Mouse (Mus musculus) testis, adult 2 months (tissue): ENCODE data around the gene Mfsd14a. TPM values are rescaled to one million over a fixed set of nuclear protein-coding genes. Genes with fewer than 3 reads are reported as not detected.
"Not testable (repeated sequence)": the region's sequence is repeated elsewhere in the genome, so short reads cannot be mapped to it uniquely, and the experiment has no call there.

Experiments used
- H3K27ac ChIP-seq: fragments of 200-500 bp; 2 replicates; pipeline ENCODE4 v1.5.1; 2012; ENCODE audit warnings: low read depth, low read length; ENCODE audit not compliant: control insufficient read depth, insufficient read depth
- H3K27me3 ChIP-seq: fragments of 200-500 bp; 2 replicates; pipeline ENCODE4 v1.6.1; 2012; ENCODE audit warnings: mild to moderate bottlenecking, low read length, moderate library complexity; ENCODE audit not compliant: control insufficient read depth, insufficient read depth
- H3K36me3 ChIP-seq: fragments of 200-500 bp; 2 replicates; pipeline ENCODE4 v1.6.1; 2012; ENCODE audit warnings: mild to moderate bottlenecking, low read length; ENCODE audit not compliant: control insufficient read depth, insufficient read depth
- H3K4me1 ChIP-seq: fragments of 200-500 bp; 2 replicates; pipeline ENCODE4 v1.6.1; 2012; ENCODE audit warnings: low read length; ENCODE audit not compliant: control insufficient read depth, insufficient read depth
- H3K4me3 ChIP-seq: fragments of 200-500 bp; 2 replicates; pipeline ENCODE4 v1.5.1; 2012; ENCODE audit warnings: low read depth, mild to moderate bottlenecking, low read length, moderate library complexity, mixed read lengths; ENCODE audit not compliant: control insufficient read depth
- CTCF ChIP-seq: fragments of 200-500 bp; IDR thresholded peaks from 2 replicates; pipeline ENCODE4 v1.5.1; 2012; ENCODE audit warnings: low read depth, mild to moderate bottlenecking, inconsistent platforms, low read length, moderate library complexity; ENCODE audit not compliant: control insufficient read depth, insufficient read depth, insufficient replicate concordance
- POLR2A ChIP-seq: fragments of 200-500 bp; IDR thresholded peaks from 2 replicates; pipeline ENCODE4 v1.6.1; 2012; ENCODE audit warnings: low read depth, mild to moderate bottlenecking, inconsistent platforms, low read length, moderate library complexity; ENCODE audit not compliant: control insufficient read depth
- polyA plus RNA-seq: library from polyadenylated mRNA; depleted of rRNA; stranded (reverse); fragments of >200 nt; gene quantifications from 2 replicates; pipeline ENCODE4 v1.2.3, GENCODE M21; 2012

Gene Mfsd14a
- polyA plus RNA-seq, 1 experiment, result 145 TPM

GRCm38 (mm10) chr3:116659856-116660430 lies 2.5 kb downstream of the Mfsd14a start:
- Histone ChIP-seq H3K4me1 (peaks cover 3% of the 10 kb centered on the region), H3K36me3 (no peaks in the 10 kb centered on the region), H3K4me3 (peak overlapping the region; percentile 26), H3K27ac (no peak overlapping the region), H3K27me3 (no peaks in the 10 kb centered on the region)
- TF ChIP-seq CTCF (no peak), POLR2A (no peak)

DNA sequence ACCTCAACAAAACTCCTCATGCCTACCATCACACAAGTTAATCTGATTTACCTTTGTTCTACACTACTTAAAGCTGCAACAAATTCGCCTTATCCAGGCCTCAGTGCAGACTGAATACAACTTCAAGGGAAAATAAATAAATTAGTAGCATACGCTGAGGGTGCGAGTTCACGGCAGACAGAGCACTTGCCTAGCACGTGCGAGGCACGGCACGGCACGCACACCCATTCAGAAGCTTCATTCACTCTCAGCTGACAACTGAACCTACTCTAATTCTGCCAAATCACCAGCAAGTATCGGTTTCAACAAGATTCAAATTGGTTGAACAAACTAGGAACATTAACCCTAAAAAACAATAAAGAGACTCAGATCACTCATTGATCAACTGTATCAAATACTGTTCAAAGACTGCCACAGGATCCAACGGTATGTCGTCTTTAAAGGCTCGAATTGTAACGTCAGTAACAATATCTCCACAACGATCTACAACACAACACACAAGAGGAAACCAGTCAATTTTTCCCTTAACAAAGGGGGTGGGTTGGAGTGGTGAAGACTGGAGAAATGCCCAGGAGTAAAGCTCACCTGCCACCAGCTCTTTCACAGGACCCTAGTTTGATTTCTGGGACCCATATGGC lies 3.4 kb downstream of the Mfsd14a start:
- H3K27ac ChIP-seq, result no peak overlapping the region
- no peaks in the 10 kb centered on the region for H3K36me3 ChIP-seq
- H3K4me3 ChIP-seq, result no peak overlapping the region; the same call in 1 of the 2 replicates
- H3K4me1 ChIP-seq, result peaks cover 3% of the 10 kb centered on the region
- no peaks in the 10 kb centered on the region for H3K27me3 ChIP-seq
- TF ChIP-seq CTCF (no peak), POLR2A (no peak)

GRCm38 (mm10) chr3:116656184-116656965 lies 6.1 kb downstream of the Mfsd14a start:
- Histone ChIP-seq H3K4me3 (no peak overlapping the region), H3K4me1 (peaks cover 3% of the 10 kb centered on the region), H3K36me3 (no peaks in the 10 kb centered on the region), H3K27ac (no peak overlapping the region), H3K27me3 (no peaks in the 10 kb centered on the region)
- no peak for TF ChIP-seq POLR2A
- TF ChIP-seq CTCF, result no peak

DNA sequence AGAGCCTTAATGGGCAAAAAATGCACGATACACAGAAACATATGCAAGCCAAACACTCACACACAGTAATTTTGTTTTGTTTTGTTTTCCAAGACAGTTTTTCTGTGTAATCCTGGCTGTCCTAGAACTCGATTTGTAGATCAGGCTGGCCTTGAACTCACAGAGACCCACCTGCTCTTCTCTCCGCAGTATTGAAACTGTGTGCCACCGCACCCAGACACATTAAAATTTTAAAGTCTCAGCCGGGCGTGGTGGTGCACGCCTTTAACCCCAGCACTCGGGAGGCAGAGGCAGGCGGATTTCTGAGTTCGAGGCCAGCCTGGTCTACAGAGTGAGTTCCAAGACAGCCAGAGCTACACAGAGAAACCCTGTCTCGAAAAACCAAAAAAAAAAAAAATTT lies 8.4 kb downstream of the Mfsd14a start:
- not testable (repeated sequence) for H3K4me3 ChIP-seq, H3K36me3 ChIP-seq, H3K27me3 ChIP-seq, H3K4me1 ChIP-seq, H3K27ac ChIP-seq

DNA sequence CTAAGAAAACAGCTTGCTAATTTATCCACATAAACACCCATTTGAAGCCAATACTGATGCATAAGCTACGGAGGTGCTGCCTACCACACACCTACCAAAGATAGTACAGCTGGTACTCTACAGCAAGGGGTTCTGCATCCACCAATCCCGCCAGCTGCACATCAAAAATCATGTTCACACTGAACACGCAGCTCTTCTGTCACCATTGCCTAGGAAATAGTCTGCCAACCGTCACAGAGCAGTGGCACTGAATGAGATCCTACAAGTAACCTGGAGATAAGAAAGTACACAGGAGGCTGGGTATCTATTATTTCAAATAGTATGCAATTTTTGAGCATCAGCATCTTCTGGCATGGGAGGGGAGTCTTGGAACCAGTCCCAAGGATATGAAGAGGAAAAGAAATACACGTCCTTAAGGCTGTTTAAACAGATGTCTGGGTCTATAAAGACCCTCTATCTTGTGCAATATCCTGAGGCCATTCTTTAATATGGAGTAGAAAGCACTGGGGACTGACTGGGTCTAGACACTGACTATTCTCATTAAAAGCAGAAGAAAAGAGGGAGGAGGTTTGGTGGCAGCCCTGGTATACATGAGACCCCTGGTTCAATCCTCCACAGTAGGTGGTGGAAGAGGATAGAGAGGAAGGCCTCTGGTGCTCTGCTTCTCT lies 9.1 kb downstream of the Mfsd14a start:
- H3K4me3 ChIP-seq, result no peak overlapping the region
- no peak overlapping the region for H3K27ac ChIP-seq
- H3K27me3 ChIP-seq, result no peaks in the 10 kb centered on the region
- no peaks in the 10 kb centered on the region for H3K36me3 ChIP-seq
- H3K4me1 ChIP-seq, result no peaks in the 10 kb centered on the region; the same call in 1 of the 2 replicates
- TF ChIP-seq CTCF (no peak), POLR2A (no peak)

DNA sequence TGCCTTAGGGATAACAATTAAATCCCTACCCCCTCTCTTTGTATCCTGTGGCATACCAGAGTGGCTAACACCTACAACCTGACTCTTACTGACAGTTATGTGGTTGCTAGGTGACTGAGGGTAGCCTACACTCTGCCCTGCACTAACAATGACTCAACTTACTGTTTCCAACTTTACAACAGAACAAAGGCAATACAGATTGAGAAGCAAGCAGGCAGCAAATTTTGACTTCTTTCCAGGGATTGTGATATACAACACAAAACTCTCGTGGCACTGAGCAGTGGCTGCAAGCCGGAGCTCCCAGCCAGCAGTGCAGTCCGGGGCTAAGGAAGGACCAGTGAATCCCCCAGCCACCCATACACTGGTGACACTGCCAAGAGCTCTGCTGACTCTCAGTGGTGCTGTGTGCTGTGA lies 10.4 kb downstream of the Mfsd14a start:
- no peaks in the 10 kb centered on the region for H3K27me3 ChIP-seq
- no peaks in the 10 kb centered on the region for H3K36me3 ChIP-seq
- H3K4me3 ChIP-seq, result no peak overlapping the region
- no peaks in the 10 kb centered on the region; the same call in 1 of the 2 replicates for H3K4me1 ChIP-seq
- no peak overlapping the region; the same call in 1 of the 2 replicates for H3K27ac ChIP-seq
- TF ChIP-seq CTCF (no peak), POLR2A (no peak)

DNA sequence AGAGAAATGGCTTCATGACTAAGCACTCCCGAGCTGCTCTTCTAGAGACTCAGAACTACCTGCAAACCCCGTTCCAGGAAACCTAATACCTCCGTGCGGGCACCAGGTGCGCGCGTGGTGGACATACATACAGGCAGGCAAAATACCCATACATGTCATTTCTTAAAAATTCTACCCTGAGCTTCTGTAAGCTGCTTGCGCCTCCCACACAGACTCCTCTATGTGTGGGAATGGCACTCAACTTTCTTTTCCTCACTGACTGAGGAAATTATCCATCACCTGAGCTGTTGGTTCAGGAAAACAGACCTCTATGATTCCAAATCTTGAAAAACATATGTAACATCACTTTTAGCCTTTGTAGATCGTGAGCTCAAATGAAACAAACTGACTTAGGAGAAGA lies 11.8 kb downstream of the Mfsd14a start:
- no peak overlapping the region for H3K4me3 ChIP-seq
- no peaks in the 10 kb centered on the region; the same call in 1 of the 2 replicates for H3K4me1 ChIP-seq
- TF ChIP-seq CTCF (no peak), POLR2A (no peak)
- no peaks in the 10 kb centered on the region for H3K36me3 ChIP-seq
- no peak overlapping the region for H3K27ac ChIP-seq
- no peaks in the 10 kb centered on the region for H3K27me3 ChIP-seq
